Comparison of ENCODE assay signal across 8 mouse cellular contexts in the genomic region with DNA sequence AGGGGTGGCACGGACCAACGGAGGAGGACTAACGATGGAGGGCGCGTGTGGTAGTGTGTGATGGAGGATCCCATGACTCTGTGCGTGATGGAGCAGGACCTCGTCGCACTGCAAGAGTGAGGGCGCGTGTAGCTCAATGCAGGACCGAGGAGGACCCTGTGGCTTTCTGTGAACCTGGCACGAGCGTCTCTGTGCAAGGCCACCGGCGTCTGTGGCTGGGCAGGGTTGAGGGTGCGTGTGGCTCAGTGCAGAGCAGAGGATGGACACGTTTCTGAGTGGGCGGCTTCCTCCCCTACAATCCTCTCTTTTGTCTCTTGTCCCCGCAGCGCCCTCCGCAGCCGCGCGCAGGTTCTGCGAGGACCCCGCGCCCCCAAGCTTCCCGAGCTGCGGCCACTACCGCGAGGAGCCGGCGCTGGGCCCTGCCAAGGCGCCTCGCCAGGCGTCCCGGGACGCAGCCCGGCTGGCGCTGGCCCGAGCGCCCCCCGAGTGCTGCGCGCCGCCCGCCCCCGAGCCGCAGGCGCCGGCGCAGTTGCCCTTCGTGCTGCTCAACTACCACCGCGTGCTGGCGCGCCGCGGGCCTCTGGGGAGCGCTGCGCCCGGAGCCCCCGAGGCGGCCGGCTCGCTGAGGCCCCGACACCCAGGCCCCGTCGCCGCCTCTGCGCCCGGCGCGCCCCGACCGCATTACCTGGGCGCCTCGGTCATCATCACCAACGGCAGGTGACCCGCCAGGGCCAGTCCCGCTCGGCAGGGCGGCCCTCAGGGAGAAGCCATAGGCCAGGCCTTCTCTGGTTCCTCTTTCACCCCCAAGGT. TPM values are rescaled to one million over a fixed set of nuclear protein-coding genes. Genes with fewer than 3 reads are reported as not detected.
DNase-seq lines count a peak whose midpoint lies in the region; ATAC-seq lines count a peak whose summit lies in the region.

No protein-coding gene starts in this region.

- H3K4me2 ChIP-seq in midbrain, embryonic 12.5 days (replicated peaks), result peak overlapping the region; percentile 90

- intact Hi-C loops in left cerebral cortex, postnatal 36 days (cut with DNase I), result loop anchor here (10.0 kb wide), 1 partner anchor 129 kb away; no protein-coding TSS in a partner anchor

- peak overlapping the region; percentile 85 for H3K27ac ChIP-seq in hindbrain, embryonic 10.5 days
- H3K27ac ChIP-seq in midbrain, embryonic 12.5 days (replicated peaks), result no peak overlapping the region

- H3K9ac ChIP-seq in midbrain, embryonic 12.5 days (replicated peaks), result peak overlapping the region; percentile 61

- peaks cover 82% of the 10 kb centered on the region for H3K27me3 ChIP-seq in hindbrain, embryonic 10.5 days (ENCODE audit: insufficient read depth, poor library complexity, severe bottlenecking)
- H3K27me3 ChIP-seq in midbrain, embryonic 12.5 days, result peaks cover 90% of the 10 kb centered on the region

- H3K4me3 ChIP-seq in hindbrain, embryonic 10.5 days, result peak overlapping the region; percentile 64
- peak overlapping the region; percentile 50 for H3K4me3 ChIP-seq in midbrain, embryonic 12.5 days

- peak; percentile 13 to 53 for DNase-seq in left cerebral cortex, postnatal 36 days (ENCODE audit: low spot score in 2 of 2)
- no peak for DNase-seq in left cerebral cortex, adult 9 months (ENCODE audit: low spot score in 2 of 2)
- DNase-seq in embryo, embryonic 10 days (ENCODE audit: low spot score), result peak; percentile 44
- DNase-seq in hindbrain, embryonic 10.5 days (ENCODE audit: low spot score), result peak; percentile 55
- DNase-seq in urinary bladder, adult 2 months (ENCODE audit: low spot score), result no peak
- no peak for DNase-seq in kidney, postnatal 14 days
- no peak for DNase-seq in kidney, adult 18-20 months

- H3K4me1 ChIP-seq in hindbrain, embryonic 10.5 days (replicated peaks), result peaks cover 37% of the 10 kb centered on the region
- peaks cover 28% of the 10 kb centered on the region for H3K4me1 ChIP-seq in midbrain, embryonic 12.5 days

- H3K36me3 ChIP-seq in hindbrain, embryonic 10.5 days, result no peaks in the 10 kb centered on the region
- H3K36me3 ChIP-seq in midbrain, embryonic 12.5 days, result no peaks in the 10 kb centered on the region

- no peaks in the 10 kb centered on the region for H3K9me3 ChIP-seq in hindbrain, embryonic 10.5 days
- H3K9me3 ChIP-seq in midbrain, embryonic 12.5 days, result no peaks in the 10 kb centered on the region

- 1% methylated on average over 83 of the region's 83 CpGs for WGBS in hindbrain, embryonic 10.5 days
- 1% methylated on average over 75 of the region's 83 CpGs for WGBS in midbrain, embryonic 12.5 days

- peak; percentile 52; the same call in 1 of the 2 replicates for ATAC-seq in midbrain, embryonic 12.5 days (ENCODE audit: low FRiP score, low read depth)

RNA-seq across cellular contexts. Expression of a gene that starts 40.6 kb away (rescaled TPM):
- total RNA-seq in left cerebral cortex, postnatal 36 days (2021), result under 1 TPM in 1 of 2 experiments, not detected in 1; 0.12 TPM
- 0.25 and 0.27 TPM in 2 replicates for polyA plus RNA-seq in hindbrain, embryonic 10.5 days (2016; fragmentation: Nextera tagmentation; extraction: Ambion mirVana)
- polyA plus RNA-seq in midbrain, embryonic 12.5 days (2016; fragmentation: Nextera tagmentation; extraction: Ambion mirVana), result 0.83 and 2.0 TPM in 2 replicates
- polyA plus RNA-seq in urinary bladder, adult 2 months (2012; rRNA removed), result not detected in 2 replicates

Comparison
In these comparisons a context has a peak if more than half of its experiments do, and no peak if none do; other contexts are left out.
1. DNase-seq: peak in left cerebral cortex, postnatal 36 days (2 of 2), embryo, embryonic 10 days (single experiment) and hindbrain, embryonic 10.5 days (single experiment); none in left cerebral cortex, adult 9 months (0 of 2), urinary bladder, adult 2 months (single experiment), kidney, postnatal 14 days (single experiment) and kidney, adult 18-20 months (single experiment).